Mouse (Mus musculus) skeletal muscle tissue, adult 2 months (tissue): ENCODE measurements around the gene Dab1.

Source experiments
- DNase-seq: peaks from one replicate; pipeline ENCODE4 v3.0.0-alpha.2; 2012; ENCODE audit warnings: low read depth, low spot score

Dab1 gene

GRCm38 (mm10) chr4:104249462-104249861, 630.3 kb downstream of the Dab1 start:
- DNase-seq, result no peak

GRCm38 (mm10) chr4:104257776-104258175, 638.6 kb downstream of the Dab1 start:
- no peak for DNase-seq

GRCm38 (mm10) chr4:104269422-104270172, 650.4 kb downstream of the Dab1 start:
- no peak for DNase-seq

- DNase-seq, result no peak
Observed at GRCm38 (mm10) chr4:104270173-104270557, 651.0 kb downstream of the Dab1 start.

- DNase-seq, result no peak
Observed at GRCm38 (mm10) chr4:104275260-104275659, 656.1 kb downstream of the Dab1 start.

- no peak for DNase-seq
Observed at GRCm38 (mm10) chr4:104276916-104277315, 657.8 kb downstream of the Dab1 start.

GRCm38 (mm10) chr4:104281518-104281917, 662.4 kb downstream of the Dab1 start:
- DNase-seq, result no peak

GRCm38 (mm10) chr4:104283906-104284305, 664.7 kb downstream of the Dab1 start:
- DNase-seq, result no peak

GRCm38 (mm10) chr4:104288401-104288800, 669.2 kb downstream of the Dab1 start:
- no peak for DNase-seq

GRCm38 (mm10) chr4:104301764-104302163, 682.6 kb downstream of the Dab1 start:
- no peak for DNase-seq

- no peak for DNase-seq
Observed at GRCm38 (mm10) chr4:104302996-104303652, 684.0 kb downstream of the Dab1 start.

GRCm38 (mm10) chr4:104307781-104308180, 688.6 kb downstream of the Dab1 start:
- DNase-seq, result no peak

- DNase-seq, result no peak
Observed at GRCm38 (mm10) chr4:104326221-104326620, 707.1 kb downstream of the Dab1 start.

- DNase-seq, result no peak
Observed at GRCm38 (mm10) chr4:104331896-104332295, 712.7 kb downstream of the Dab1 start.

GRCm38 (mm10) chr4:104332399-104332798, 713.2 kb downstream of the Dab1 start:
- DNase-seq, result no peak

- DNase-seq, result no peak
Observed at GRCm38 (mm10) chr4:104337279-104337678, 718.1 kb downstream of the Dab1 start.

- no peak for DNase-seq
Observed at GRCm38 (mm10) chr4:104338382-104338781, 719.2 kb downstream of the Dab1 start.

GRCm38 (mm10) chr4:104361345-104361744, 742.2 kb downstream of the Dab1 start:
- DNase-seq, result no peak

- DNase-seq, result no peak
Observed at GRCm38 (mm10) chr4:104366491-104366890, 747.3 kb downstream of the Dab1 start.

GRCm38 (mm10) chr4:104366894-104367740, 748.0 kb downstream of the Dab1 start:
- no peak for DNase-seq

GRCm38 (mm10) chr4:104367741-104368411, 748.7 kb downstream of the Dab1 start:
- DNase-seq, result no peak

GRCm38 (mm10) chr4:104368561-104369021, 749.4 kb downstream of the Dab1 start:
- DNase-seq, result no peak
